Mouse (Mus musculus): ENCODE results near the gene Mroh2a.
"Not testable (repeated sequence)": the region's sequence is repeated elsewhere in the genome, so short reads cannot be mapped to it uniquely, and the experiment has no call there.

Mroh2a gene

DNA sequence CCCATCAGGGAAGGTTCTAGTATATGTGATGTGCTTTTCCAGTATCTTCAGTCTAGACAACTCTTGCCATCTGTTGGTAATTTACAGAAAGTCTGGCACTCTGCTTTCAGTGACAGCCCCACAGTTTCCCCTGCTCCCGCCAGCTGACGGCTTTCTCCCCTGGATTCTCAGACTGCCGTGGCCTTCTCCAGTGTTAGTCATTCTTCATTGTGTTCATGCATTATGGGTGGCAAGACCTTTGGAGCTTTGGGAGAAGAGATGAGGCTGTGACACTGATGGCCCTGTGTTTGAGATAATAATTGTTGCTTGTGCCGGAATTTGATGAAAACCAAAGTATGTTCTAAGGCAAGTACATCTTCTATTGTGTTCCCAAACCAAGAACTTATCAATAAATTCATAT is 8.2 kb upstream of the Mroh2a start:
- no peak for DNase-seq (ENCODE audit: low spot score)

- no peak for DNase-seq (ENCODE audit: low spot score)
Observed at GRCm38 (mm10) chr1:88219054-88219453, 7.7 kb upstream of the Mroh2a start.

DNA sequence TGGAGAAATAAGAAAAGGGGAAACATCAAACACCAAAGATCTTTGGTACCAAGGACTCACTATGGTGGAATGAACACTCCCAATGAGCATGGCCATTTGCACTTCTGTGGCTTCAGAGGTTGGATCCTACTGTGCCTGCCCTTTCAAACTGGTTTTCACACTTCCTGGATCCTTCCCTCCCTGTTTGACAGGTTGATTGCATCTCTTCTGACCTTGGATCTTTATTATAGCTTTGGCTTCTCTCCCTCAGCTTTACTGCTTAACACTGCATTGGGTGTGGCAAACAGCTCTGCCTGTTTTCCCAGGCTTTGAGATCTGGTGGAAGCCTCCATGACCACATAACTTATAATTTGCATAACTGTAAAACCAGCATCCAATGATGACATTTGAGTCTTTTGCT is 6.5 kb upstream of the Mroh2a start:
- DNase-seq (ENCODE audit: low spot score): no peak

GRCm38 (mm10) chr1:88222216-88222615 is 4.6 kb upstream of the Mroh2a start:
- DNase-seq (ENCODE audit: low spot score): no peak

GRCm38 (mm10) chr1:88223011-88223515 is 3.7 kb upstream of the Mroh2a start:
- DNase-seq (ENCODE audit: low spot score): not testable (repeated sequence)

DNA sequence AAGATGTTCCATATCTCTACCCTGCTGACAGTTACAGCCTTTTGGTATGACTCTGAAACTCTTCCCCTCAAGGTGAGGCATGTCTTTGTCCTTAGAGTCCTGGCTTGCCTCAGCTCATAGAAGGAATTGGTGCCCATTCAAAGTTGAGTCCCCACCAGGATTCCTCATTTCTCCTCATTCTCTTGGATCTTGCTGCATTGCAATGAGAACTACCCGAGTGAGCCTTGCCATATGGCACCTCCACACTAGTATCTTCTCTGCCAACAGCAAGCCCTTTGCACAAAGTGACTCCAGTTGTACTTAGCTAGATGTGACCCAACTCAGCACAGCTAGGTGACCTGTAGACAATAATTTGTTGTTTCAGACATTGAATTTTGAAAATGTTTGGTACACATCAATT is 3.2 kb upstream of the Mroh2a start:
- no peak for DNase-seq (ENCODE audit: low spot score)

DNA sequence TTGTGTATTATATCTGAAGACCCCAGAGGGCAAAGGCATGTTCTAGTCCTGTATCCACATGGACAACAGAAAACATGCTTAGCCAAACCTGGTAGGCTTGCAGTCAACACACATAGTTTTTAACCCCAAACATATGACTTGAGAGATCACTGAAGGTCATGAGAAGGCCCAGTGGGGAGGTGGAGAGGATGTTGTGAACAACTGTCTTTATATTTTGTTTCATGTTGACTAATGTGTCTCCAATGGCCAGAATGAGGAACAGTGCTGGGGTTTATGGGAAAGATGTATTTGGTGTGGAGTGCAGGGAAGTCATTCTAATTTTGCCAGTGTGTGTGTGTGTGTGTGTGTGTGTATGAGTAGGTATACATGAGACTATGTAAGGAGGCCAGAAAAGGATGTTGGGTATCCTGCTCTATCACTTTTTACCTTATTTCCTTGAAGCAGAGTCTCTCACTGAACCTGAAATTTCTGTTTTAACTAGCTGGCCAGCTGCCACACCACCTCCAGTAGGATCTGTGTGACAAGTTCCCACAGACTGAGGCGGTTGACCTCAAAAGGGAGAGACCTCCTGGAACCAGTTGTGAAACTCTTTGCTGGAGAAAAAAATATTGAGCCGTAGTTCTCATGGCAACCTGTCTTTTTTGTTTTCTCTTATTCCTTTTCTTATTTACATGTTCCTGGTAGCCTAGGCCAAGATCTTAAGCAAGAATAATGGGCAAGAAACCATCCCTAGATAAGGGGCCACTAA is 2.6 kb upstream of the Mroh2a start:
- no peak for DNase-seq (ENCODE audit: low spot score)

DNA sequence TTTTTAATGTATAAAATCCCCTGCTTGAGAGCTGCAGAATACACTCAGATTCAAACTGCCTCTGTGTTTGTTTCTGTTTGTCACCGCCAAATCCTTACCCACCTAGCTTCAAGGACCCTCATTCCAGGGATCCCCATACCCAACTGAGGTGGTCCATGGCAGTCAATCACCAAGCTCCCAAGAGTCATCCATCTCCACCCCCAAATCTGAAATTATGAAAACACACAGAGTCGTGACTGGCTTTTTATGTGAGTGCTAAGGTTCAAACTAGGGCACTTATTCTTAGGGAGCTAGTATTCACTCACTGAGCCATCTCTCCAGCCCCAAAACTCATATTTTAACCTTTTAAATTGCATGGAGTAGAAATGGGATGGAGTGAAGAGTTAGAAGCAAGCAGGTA is 1.5 kb upstream of the Mroh2a start:
- not testable (repeated sequence) for DNase-seq (ENCODE audit: low spot score)

DNA sequence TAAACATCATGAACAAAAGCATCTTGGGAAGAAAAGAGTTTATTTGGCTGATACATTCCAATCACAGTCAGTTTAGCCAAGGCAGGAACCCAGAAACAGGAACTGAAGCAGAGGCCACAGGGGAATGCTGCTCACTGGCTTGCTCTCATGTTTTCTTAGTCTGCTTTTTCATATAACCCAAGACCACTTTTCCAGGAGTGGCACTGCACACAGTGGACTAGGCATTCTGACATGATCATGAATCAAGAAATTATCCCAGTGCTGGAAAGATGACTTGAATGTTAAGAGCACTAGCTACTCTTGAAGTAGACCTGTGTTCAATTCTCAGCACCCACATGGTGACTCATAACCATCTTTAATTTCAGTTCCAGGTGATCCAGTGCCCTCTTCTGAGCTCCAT is 1.0 kb upstream of the Mroh2a start:
- DNase-seq (ENCODE audit: low spot score): no peak

GRCm38 (mm10) chr1:88227482-88227881 is 696 bp downstream of the Mroh2a start:
- DNase-seq (ENCODE audit: low spot score): no peak

GRCm38 (mm10) chr1:88228121-88228520 is 1.3 kb downstream of the Mroh2a start:
- DNase-seq (ENCODE audit: low spot score): no peak

DNA sequence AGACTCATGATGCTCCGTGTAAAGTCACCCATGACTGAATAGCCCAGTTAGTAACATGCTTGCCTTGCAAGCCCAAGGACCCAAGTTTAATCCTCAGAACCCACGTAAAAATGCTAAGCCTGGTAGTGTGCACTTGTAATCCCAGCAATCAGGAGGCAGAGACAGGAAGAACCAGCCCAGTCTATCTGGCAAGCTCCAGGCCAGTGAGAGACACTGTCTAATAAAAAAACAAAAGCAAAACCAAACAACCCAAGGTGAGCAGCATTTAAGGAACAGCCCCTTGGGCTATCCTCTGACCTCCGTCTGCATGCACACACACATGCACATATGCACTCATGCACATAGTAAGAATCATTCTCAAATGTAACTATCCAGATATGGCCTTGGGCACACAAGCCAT is 2.8 kb downstream of the Mroh2a start:
- no peak for DNase-seq (ENCODE audit: low spot score)

DNA sequence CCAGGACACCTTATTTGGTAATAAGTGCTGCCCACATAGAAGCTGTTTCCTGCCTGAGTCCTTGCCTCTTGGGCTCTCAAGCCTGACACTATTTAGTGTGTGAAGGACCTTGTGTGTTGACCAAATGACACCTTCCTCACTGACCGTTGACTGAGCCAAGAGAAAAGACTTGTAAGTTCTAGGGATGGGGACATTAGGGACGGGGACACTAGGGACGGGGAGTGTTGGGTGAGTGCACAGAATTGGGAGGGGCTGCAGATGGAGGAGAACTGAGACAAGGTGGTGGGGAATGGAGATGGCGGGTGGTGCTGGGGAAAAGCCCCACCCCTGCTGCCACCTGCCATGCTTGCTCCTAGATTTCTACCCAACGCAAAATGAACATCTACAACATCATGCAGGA is 3.2 kb downstream of the Mroh2a start:
- DNase-seq (ENCODE audit: low spot score): no peak

GRCm38 (mm10) chr1:88230421-88230820 is 3.6 kb downstream of the Mroh2a start:
- no peak for DNase-seq (ENCODE audit: low spot score)

DNA sequence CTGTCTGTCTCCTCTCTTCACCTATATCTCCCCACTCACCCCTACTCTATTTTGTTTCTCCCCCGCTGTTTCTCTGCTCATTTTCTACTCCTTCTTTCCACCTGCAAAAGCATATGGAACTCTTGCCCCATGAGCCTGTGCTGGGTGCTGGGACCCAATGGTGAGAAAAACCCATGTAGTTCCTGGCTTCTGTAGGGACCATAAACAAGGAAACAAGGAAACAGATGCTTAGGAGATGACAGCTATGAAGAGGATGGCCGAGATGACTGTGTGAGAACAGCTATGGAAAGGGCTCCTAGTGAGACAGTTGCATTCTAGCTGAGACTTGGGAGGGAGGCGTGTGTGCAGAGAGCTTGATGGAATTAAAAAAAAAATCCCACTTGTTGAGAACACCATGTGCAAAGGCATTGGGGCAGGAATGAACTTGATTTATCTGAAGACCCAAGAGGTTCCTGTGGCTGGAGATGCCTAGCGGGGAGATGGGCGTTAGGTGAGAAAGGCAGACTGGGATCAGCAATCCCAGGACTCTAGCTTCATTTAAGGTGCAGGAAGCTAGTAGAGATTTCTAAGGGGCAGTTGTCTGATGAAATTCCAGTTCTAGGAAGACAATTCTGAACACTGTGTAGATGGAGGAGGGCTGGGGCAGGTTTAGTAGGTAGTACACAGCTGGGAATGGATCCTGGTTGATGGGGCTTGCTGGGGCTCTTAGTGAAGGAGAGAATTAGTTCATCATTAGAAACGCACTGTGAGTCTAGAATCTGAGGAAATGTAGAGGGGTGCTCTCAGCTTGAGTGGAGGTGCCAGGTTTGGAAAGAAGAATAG is 4.4 kb downstream of the Mroh2a start:
- DNase-seq (ENCODE audit: low spot score): no peak

DNA sequence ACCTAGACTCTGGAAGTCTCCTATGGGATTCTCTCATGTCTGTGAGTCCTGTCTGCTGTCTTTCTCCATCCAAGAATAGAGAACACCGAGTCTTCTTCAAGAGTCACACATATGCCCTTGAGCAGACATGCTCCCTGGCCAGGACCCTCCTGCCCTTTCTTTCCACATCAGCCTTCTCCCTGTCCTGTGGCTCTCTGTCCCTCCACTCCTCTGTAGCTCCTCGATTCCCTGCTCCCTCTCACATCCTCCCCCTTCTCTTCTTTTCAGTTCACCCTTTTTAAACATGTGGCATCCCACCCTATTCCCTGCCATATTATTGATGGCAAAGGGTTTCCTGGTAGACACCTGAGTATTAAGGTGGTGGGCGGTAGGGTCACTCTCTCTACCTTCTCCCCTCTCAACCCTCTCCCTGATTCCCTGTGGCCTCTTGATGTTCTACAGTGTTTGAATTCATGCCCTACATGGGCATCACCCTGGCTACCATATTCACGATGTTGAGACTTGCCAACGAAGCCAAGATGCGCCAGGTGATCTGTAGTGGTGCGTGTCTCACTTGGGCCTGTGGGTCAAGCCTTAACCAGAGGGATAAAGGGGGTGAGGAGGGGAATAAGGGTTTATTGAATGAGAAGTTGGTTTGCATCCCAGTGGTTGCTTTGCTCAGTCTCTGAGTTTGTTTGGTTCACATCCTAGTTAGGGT is 5.2 kb downstream of the Mroh2a start:
- no peak for DNase-seq (ENCODE audit: low spot score)

DNA sequence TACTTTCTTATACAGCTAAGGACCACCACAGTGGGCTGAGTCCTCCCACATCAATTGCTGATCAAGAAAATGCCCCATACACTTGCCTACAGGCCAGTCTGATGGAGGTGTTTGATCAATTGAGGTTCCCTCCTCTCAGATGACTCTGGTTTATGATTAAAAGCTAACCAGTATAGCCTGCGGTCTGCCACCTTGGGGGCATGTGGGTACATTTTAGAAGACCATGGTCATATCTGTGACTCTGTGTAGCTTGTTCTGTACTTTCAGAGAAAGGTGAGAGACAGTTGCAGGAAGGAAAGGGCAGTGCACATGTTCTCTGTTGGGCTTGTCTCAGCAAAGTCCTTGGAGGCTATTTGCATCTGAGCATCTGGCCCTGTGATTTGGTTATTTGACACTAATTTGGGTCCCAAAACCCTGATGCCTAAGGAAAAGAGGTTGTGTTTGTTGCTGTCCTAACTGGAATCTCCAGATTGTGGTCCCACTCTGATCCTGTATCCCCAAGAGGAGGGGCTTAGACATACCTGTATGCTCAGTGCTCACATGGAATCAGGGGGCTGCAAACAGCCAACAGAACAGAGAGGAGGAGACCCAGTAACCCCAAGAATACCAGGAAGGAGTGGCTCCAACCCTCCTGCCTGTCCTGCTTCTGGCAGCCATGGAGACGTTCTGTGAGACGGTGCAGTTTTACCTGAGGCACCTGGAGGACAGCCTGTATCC is 6.0 kb downstream of the Mroh2a start:
- no peak for DNase-seq (ENCODE audit: low spot score)

- DNase-seq (ENCODE audit: low spot score): no peak
Observed at GRCm38 (mm10) chr1:88233421-88234247, 6.8 kb downstream of the Mroh2a start.

DNA sequence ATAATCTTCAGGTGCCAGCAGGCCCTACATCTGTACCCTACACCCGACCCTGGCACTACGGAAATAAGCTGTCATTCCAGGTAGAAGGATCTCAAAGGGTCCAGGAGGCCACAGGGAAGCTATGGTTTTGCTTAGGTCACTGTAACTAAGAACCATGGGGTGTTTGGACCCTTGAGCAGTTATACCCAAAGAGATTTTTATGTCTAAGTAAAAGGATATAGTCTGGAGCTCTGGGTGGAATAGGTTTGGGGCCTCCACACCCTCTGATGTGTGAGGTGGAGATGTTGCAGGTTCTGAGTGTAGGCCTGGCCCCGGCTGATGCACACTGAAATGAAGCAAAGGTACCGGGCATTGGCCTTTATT is 7.4 kb downstream of the Mroh2a start:
- DNase-seq (ENCODE audit: low spot score): no peak

- no peak for DNase-seq (ENCODE audit: low spot score)
Observed at GRCm38 (mm10) chr1:88234646-88235045, 7.9 kb downstream of the Mroh2a start.
